Mouse (Mus musculus) left cerebral cortex, adult 2 months (tissue): Measurements from ENCODE around the gene Sertad3. TPM values are rescaled to one million over a fixed set of nuclear protein-coding genes. Genes with fewer than 3 reads are reported as not detected.

Source experiments
- DNase-seq, 2 experiments: peaks; one replicate each; pipeline ENCODE4 v3.0.0; 2021 to 2022; ENCODE audit warnings: low spot score in 2 of 2, mixed read lengths in 1 of 2; ENCODE audit errors: extremely low spot score in 1 of 2
- H3K27ac ChIP-seq: fragments of 200-600 bp; 2 replicates; pipeline ENCODE4 v1.8.1; 2022
- H3K4me3 ChIP-seq: fragments of 200-600 bp; 2 replicates; pipeline ENCODE4 v1.8.1; 2022
- CTCF ChIP-seq: fragments of 200-600 bp; IDR thresholded peaks from 2 replicates; pipeline ENCODE4 v1.8.1; 2022; ENCODE audit warnings: antibody characterized with exemption, mild to moderate bottlenecking, moderate library complexity
- intact Hi-C: fragments of 180-260 bp; cut with DNase I; formaldehyde crosslinking; loops from one replicate; pipeline ENCODE4 v1.15.1; 2025
- total RNA-seq, 2 experiments: library from RNA; stranded (reverse); gene quantifications; 2 replicates each; pipeline ENCODE4 v1.2.3; 2021

Sertad3 gene
- total RNA-seq, 2 experiments from 2014 or later: 3.3 TPM

DNA sequence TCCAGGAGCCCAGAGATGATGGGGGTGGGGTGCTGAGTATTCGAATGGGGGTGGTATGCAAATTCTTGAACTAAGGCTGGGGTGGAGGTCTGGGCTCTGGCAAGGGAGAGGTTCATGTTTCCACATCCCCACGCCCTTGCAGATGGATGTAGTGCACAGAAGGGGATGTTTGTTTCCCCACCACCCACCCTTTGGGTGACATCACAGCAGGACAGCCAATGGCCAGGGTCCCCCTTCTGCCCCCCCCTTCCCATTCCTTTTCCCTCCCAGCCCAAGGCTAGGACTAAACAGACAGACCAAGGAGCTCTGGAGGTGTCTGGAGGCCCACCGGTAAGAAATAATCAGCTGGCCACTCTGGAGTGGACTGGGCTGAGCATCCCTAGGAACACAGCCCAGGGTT, 25.5 kb downstream of the Sertad3 start, which contains the start of gene Prx:
Gene Prx (plus strand): TSS at position 289 of the 400 bp plus-strand sequence.
- DNase-seq: no peak
- intact Hi-C loops: no loop called here
- no peak for TF ChIP-seq CTCF
- Histone ChIP-seq H3K27ac (no peak within 1 kb of the TSS), H3K4me3 (no peak within 1 kb of the TSS)

GRCm38 (mm10) chr7:27501620-27502019, 28.1 kb downstream of the Sertad3 start:
- intact Hi-C loops: no loop called here
- H3K4me3 ChIP-seq: no peak overlapping the region
- no peak for DNase-seq
- H3K27ac ChIP-seq: no peak overlapping the region
- TF ChIP-seq CTCF: no peak

DNA sequence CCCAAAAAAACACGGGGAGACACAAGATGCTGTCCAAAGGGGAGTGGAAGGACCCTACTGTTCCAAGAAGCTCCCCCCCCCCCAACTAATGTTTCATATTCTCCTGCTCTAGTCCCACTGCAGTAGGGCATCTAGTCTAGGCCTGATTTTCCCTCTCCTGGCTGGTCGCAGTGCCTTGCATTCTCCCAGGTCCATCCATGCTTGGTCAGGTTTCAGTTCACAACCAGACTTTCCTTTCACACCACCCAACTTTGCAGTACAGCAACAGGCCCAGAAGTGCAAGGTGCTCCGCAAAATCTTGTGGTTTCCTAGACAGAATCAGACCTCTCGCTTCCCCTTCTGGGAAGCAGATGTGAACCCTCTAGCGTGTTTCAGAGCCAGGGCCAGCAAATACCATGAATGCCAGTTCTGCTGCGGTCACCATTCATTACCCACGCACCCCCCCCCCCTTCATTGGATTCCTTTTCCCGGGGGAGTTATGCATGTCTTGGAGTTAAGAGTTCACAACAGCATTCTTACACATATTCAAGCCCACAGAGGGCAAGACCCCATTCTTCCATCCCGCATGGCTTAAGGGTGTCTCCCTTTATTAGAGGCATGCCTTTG, 33.3 kb downstream of the Sertad3 start:
- intact Hi-C loops: loop anchor here (2.0 to 5.0 kb wide), 2 partner anchors 14 to 60 kb away; partner anchors contain the start of genes Blvrb and Sptbn4
- H3K27ac ChIP-seq: no peak overlapping the region
- no peak for DNase-seq
- TF ChIP-seq CTCF: no peak
- no peak overlapping the region for H3K4me3 ChIP-seq

- Histone ChIP-seq H3K27ac (peak overlapping the region; percentile 80), H3K4me3 (peak overlapping the region; percentile 48)
- intact Hi-C loops: loop anchor here (2.0 to 5.0 kb wide), 2 partner anchors 15 to 61 kb away; partner anchors contain the start of genes Blvrb and Sptbn4
- peak; percentile 87 to 88 for DNase-seq
- peak; percentile 12 for TF ChIP-seq CTCF
Observed at GRCm38 (mm10) chr7:27507711-27508647, 34.4 kb downstream of the Sertad3 start.

DNA sequence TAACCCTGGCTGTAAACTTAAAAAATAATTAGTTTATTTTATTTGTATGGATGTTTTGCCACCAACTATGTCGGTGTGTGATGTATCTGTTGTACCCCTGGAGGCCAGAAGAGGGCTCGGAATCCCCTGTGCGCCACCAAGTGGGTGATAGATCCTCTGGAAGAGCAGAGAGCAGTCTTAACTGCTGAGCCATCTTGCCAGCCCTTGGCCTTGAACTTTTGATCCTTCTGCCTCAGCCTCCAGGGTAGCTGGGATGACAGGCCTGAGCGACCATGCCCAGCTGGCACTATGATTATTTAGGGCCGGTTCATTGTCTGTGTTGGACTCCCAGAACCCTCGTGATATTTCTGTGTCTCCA, 35.1 kb downstream of the Sertad3 start:
- peak overlapping the region; percentile 48 for H3K4me3 ChIP-seq
- H3K27ac ChIP-seq: peak overlapping the region; percentile 41
- no peak for DNase-seq
- peak; percentile 68 for TF ChIP-seq CTCF
- intact Hi-C loops: loop anchor here (5.0 kb wide), 1 partner anchor 61 kb away; the partner anchor contains the start of genes Blvrb and Sptbn4

DNA sequence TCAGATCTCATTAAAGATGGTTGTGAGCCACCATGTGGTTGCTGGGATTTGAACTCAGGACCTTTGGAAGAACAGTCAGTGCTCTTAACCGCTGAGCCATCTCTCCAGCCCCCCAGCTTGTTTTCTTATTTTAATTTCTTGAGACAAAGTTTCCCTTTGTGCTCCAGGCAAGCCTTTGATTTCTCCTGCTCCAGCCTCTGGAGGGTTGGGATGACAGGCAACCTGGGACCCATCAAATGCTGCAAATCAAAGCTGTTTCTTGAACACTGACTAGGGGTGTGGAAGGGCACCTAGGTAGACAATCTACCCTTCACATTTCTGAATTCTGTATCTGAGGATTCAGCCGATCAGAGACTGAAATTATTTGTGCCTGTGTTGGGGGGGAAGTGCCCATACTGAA, 37.2 kb downstream of the Sertad3 start:
- Histone ChIP-seq H3K4me3 (no peak overlapping the region), H3K27ac (no peak overlapping the region)
- intact Hi-C loops: no loop called here
- TF ChIP-seq CTCF: no peak
- no peak for DNase-seq

DNA sequence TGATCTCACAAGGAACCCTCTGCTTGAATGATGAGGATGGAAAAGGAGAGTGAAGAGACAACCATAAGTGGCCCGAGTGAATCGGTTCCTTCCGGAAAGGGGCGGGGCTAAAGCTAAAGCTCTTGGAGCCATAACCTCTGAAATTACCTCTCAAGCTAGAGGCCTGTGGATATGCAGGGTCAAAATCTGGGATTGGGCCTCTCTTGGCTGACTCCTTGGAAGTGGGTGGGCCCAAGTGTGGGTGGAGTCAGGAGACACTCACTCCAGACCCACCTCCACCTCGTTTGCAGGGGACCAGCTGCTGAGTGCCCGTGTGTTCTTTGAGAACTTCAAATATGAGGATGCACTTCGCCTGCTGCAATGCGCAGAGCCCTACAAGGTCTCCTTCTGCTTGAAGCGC, 41.4 kb downstream of the Sertad3 start:
- H3K27ac ChIP-seq: no peak overlapping the region
- intact Hi-C loops: no loop called here
- no peak for TF ChIP-seq CTCF
- H3K4me3 ChIP-seq: no peak overlapping the region
- DNase-seq: no peak

GRCm38 (mm10) chr7:27518314-27518713, 44.7 kb downstream of the Sertad3 start:
- intact Hi-C loops: no loop called here
- TF ChIP-seq CTCF: no peak
- no peak overlapping the region for H3K4me3 ChIP-seq

GRCm38 (mm10) chr7:27520104-27520503, 46.5 kb downstream of the Sertad3 start:
- Histone ChIP-seq H3K27ac (no peak overlapping the region), H3K4me3 (no peak overlapping the region)
- intact Hi-C loops: no loop called here
- peak; percentile 26 for TF ChIP-seq CTCF
- DNase-seq: no peak

More at GRCm38 (mm10) chr7:27518314-27518713, 44.7 kb downstream of the Sertad3 start:
- no peak overlapping the region for H3K27ac ChIP-seq
- no peak for DNase-seq

GRCm38 (mm10) chr7:27520599-27520998, 47.0 kb downstream of the Sertad3 start:
- H3K27ac ChIP-seq: no peak overlapping the region
- DNase-seq: no peak
- intact Hi-C loops: no loop called here
- no peak overlapping the region for H3K4me3 ChIP-seq
- no peak for TF ChIP-seq CTCF

- Histone ChIP-seq H3K27ac (no peak within 1 kb of the TSS), H3K4me3 (no peak within 1 kb of the TSS)
- intact Hi-C loops: no loop called here
- TF ChIP-seq CTCF: no peak
- no peak for DNase-seq
Observed at GRCm38 (mm10) chr7:27522967-27523366, 49.4 kb downstream of the Sertad3 start, which contains the start of gene Hipk4. TSS of gene Hipk4 (plus strand) at chr7:27523267.

DNA sequence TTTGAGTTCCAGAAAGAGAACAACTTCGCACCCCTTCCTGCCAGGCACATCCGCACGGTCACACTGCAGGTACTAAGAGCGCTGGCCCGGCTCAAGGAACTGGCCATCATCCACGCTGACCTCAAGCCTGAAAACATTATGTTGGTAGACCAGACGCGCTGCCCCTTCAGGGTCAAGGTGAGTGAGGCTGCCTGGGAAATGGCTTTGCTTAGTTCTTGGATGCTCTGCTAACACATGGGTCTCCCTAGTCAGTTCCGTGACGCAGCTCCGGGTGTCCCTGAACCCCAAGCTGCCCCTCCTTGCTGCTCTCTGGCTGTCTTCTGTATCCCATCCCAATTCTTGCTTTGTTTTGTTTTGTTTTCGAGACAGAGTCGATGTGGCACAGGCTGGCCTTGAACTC, 50.2 kb downstream of the Sertad3 start:
- Histone ChIP-seq H3K27ac (no peak overlapping the region), H3K4me3 (no peak overlapping the region)
- no peak for DNase-seq
- intact Hi-C loops: no loop called here
- no peak for TF ChIP-seq CTCF
